Mouse (Mus musculus) ES-Bruce4 (cell line): ENCODE results near the gene Rassf5.

ENCODE experiments used
- CTCF ChIP-seq: IDR thresholded peaks from one replicate; pipeline ENCODE4 v1.8.1; 2011; ENCODE audit warnings: low read depth, low read length
- EP300 ChIP-seq: IDR thresholded peaks from 2 replicates; pipeline ENCODE4 v1.6.1; 2011; ENCODE audit warnings: low read depth, low read length; ENCODE audit not compliant: insufficient read depth
- POLR2A ChIP-seq: IDR thresholded peaks from one replicate; pipeline ENCODE4 v1.8.1; 2011; ENCODE audit warnings: low read length; ENCODE audit not compliant: insufficient read depth

DNA sequence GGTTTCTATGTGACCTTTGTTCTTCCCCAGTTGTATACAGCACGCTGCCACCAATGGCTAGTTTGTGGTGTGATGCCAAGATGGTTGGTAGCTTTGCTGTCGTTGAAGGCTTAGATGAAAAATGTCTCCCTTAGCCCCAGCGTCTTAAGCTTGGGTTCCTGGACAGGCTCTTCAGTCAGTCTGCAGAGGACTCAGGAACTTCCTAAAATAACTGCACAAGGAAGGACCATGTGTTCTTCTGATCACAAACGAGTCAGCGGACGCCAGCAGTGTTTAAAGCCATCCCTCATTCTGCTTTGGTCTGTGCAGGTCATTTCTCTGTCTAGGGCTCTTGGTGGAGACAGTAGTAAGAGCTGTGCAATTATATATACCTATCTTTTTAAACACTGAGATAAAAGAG lies 71.2 kb downstream of the Rassf5 start:
- TF ChIP-seq POLR2A, result no peak
- no peak for TF ChIP-seq CTCF
- TF ChIP-seq EP300, result no peak
